Mouse (Mus musculus) neural tube, embryonic 12.5 days (tissue): ENCODE measurements at regions not wholly inside any gene's neighbourhood (a gene's known extent, or its start where the extent isn't known, plus 50 kb on each side); places are given as distances from the start of the nearest gene placed in this dataset.

Source experiments
- ATAC-seq: fragments of 200-750 bp; cut with Nextera tagmentation; 2 replicates; pipeline ENCODE4 v1.8.0; 2017; ENCODE audit warnings: low read depth, mild to moderate bottlenecking, moderate TSS enrichment, moderate library complexity; ENCODE audit not compliant: low FRiP score
- H3K27ac ChIP-seq: fragments of 300-500 bp; sonication (generic); 2 replicates; pipeline ENCODE4 v1.5.1; 2016
- H3K27me3 ChIP-seq: fragments of 300-500 bp; sonication (generic); replicated peaks from 2 replicates; pipeline ENCODE4 v1.6.1; 2016; ENCODE audit warnings: mild to moderate bottlenecking
- H3K36me3 ChIP-seq: fragments of 300-500 bp; sonication (generic); 2 replicates; pipeline ENCODE4 v1.6.1; 2016; ENCODE audit warnings: mild to moderate bottlenecking
- H3K4me1 ChIP-seq: fragments of 300-500 bp; sonication (generic); 2 replicates; pipeline ENCODE4 v1.6.1; 2016
- H3K4me2 ChIP-seq: fragments of 300-500 bp; sonication (generic); replicated peaks from 2 replicates; pipeline ENCODE4 v1.6.1; 2016; ENCODE audit warnings: mild to moderate bottlenecking
- H3K4me3 ChIP-seq: fragments of 300-500 bp; sonication (generic); 2 replicates; pipeline ENCODE4 v1.5.1; 2016
- H3K9ac ChIP-seq: fragments of 300-500 bp; sonication (generic); 2 replicates; pipeline ENCODE4 v1.6.1; 2016; ENCODE audit warnings: mild to moderate bottlenecking
- H3K9me3 ChIP-seq: fragments of 300-500 bp; sonication (generic); 2 replicates; pipeline ENCODE4 v1.6.1; 2016; ENCODE audit warnings: mild to moderate bottlenecking
- WGBS: fragments of 180-500 bp; shearing (Covaris S2); methylation state at CpG from one replicate; pipeline ENCODE4 v1.1.7; 2016; 5-methylcytosine and 5-hydroxymethylcytosine counted together

GRCm38 (mm10) chr11:33061570-33061969, 85.6 kb downstream of the Fgf18 start:
- WGBS, result 88% methylated on average over 4 of the region's 4 CpGs
- Histone ChIP-seq H3K36me3 (no peaks in the 10 kb centered on the region), H3K27ac (no peak overlapping the region), H3K9me3 (no peaks in the 10 kb centered on the region), H3K4me2 (no peak overlapping the region), H3K4me3 (no peak overlapping the region), H3K27me3 (no peaks in the 10 kb centered on the region), H3K4me1 (no peaks in the 10 kb centered on the region), H3K9ac (no peak overlapping the region)
- ATAC-seq, result no peak

GRCm38 (mm10) chr11:33060352-33060751, 86.8 kb downstream of the Fgf18 start:
- Histone ChIP-seq H3K27ac (no peak overlapping the region), H3K27me3 (no peaks in the 10 kb centered on the region), H3K4me3 (no peak overlapping the region), H3K4me1 (no peaks in the 10 kb centered on the region), H3K36me3 (no peaks in the 10 kb centered on the region), H3K9ac (no peak overlapping the region), H3K4me2 (no peak overlapping the region), H3K9me3 (no peaks in the 10 kb centered on the region)
- no peak for ATAC-seq
- WGBS, result 68% methylated on average over 3 of the region's 3 CpGs

GRCm38 (mm10) chr11:33050216-33050615, 97.0 kb downstream of the Fgf18 start:
- H3K4me2 ChIP-seq, result no peak overlapping the region
- no peak overlapping the region for H3K4me3 ChIP-seq
- no peaks in the 10 kb centered on the region for H3K9me3 ChIP-seq
- H3K9ac ChIP-seq, result no peak overlapping the region
- no peaks in the 10 kb centered on the region for H3K27me3 ChIP-seq
- H3K36me3 ChIP-seq, result no peaks in the 10 kb centered on the region
- H3K27ac ChIP-seq, result no peak overlapping the region
- H3K4me1 ChIP-seq, result no peaks in the 10 kb centered on the region
- 83% methylated on average over 12 of the region's 12 CpGs for WGBS
- no peak for ATAC-seq

GRCm38 (mm10) chr11:33039854-33040792, 107.1 kb downstream of the Fgf18 start:
- H3K36me3 ChIP-seq, result no peaks in the 10 kb centered on the region

GRCm38 (mm10) chr11:33036367-33036766, 110.8 kb downstream of the Fgf18 start:
- 91% methylated on average over 4 of the region's 4 CpGs for WGBS
- ATAC-seq, result no peak

More at GRCm38 (mm10) chr11:33039854-33040792, 107.1 kb downstream of the Fgf18 start:
- ATAC-seq, result no peak
- H3K4me2 ChIP-seq, result no peak overlapping the region
- no peak overlapping the region for H3K9ac ChIP-seq
- no peaks in the 10 kb centered on the region for H3K9me3 ChIP-seq
- no peak overlapping the region for H3K27ac ChIP-seq
- 74% methylated on average over 10 of the region's 10 CpGs for WGBS
- no peaks in the 10 kb centered on the region for H3K27me3 ChIP-seq
- no peaks in the 10 kb centered on the region for H3K4me1 ChIP-seq
- H3K4me3 ChIP-seq, result no peak overlapping the region

GRCm38 (mm10) chr11:33028920-33029319, 118.3 kb downstream of the Fgf18 start:
- Histone ChIP-seq H3K4me1 (no peaks in the 10 kb centered on the region), H3K27me3 (no peaks in the 10 kb centered on the region), H3K27ac (no peak overlapping the region), H3K36me3 (no peaks in the 10 kb centered on the region), H3K9ac (no peak overlapping the region), H3K9me3 (no peaks in the 10 kb centered on the region), H3K4me2 (no peak overlapping the region), H3K4me3 (no peak overlapping the region)
- ATAC-seq, result no peak

More at GRCm38 (mm10) chr11:33036367-33036766, 110.8 kb downstream of the Fgf18 start:
- no peak overlapping the region for H3K4me3 ChIP-seq
- H3K36me3 ChIP-seq, result no peaks in the 10 kb centered on the region
- no peaks in the 10 kb centered on the region for H3K9me3 ChIP-seq
- no peak overlapping the region for H3K9ac ChIP-seq
- H3K4me2 ChIP-seq, result no peak overlapping the region
- no peak overlapping the region for H3K27ac ChIP-seq
- H3K27me3 ChIP-seq, result no peaks in the 10 kb centered on the region
- no peaks in the 10 kb centered on the region for H3K4me1 ChIP-seq

GRCm38 (mm10) chr11:33027121-33027520, 120.1 kb downstream of the Fgf18 start:
- H3K27me3 ChIP-seq, result no peaks in the 10 kb centered on the region
- no peak overlapping the region for H3K27ac ChIP-seq
- H3K36me3 ChIP-seq, result no peaks in the 10 kb centered on the region
- H3K4me1 ChIP-seq, result no peaks in the 10 kb centered on the region
- H3K4me3 ChIP-seq, result no peak overlapping the region
- ATAC-seq, result no peak
- H3K9ac ChIP-seq, result no peak overlapping the region
- no peaks in the 10 kb centered on the region for H3K9me3 ChIP-seq
- WGBS, result 92% methylated on average over 6 of the region's 6 CpGs
- no peak overlapping the region for H3K4me2 ChIP-seq

- H3K36me3 ChIP-seq, result no peaks in the 10 kb centered on the region
- no peaks in the 10 kb centered on the region for H3K9me3 ChIP-seq
- H3K9ac ChIP-seq, result no peak overlapping the region
- H3K4me1 ChIP-seq, result no peaks in the 10 kb centered on the region
- no peak for ATAC-seq
- no peak overlapping the region for H3K27ac ChIP-seq
- H3K4me2 ChIP-seq, result no peak overlapping the region
- H3K27me3 ChIP-seq, result no peaks in the 10 kb centered on the region
- 80% methylated on average over 17 of the region's 17 CpGs for WGBS
- H3K4me3 ChIP-seq, result no peak overlapping the region
Measured at GRCm38 (mm10) chr11:33013229-33014185, 133.7 kb downstream of the Fgf18 start.

GRCm38 (mm10) chr11:33012384-33013160, 134.6 kb downstream of the Fgf18 start:
- Histone ChIP-seq H3K4me2 (no peak overlapping the region), H3K27me3 (no peaks in the 10 kb centered on the region), H3K9ac (no peak overlapping the region), H3K4me1 (no peaks in the 10 kb centered on the region), H3K4me3 (no peak overlapping the region), H3K36me3 (no peaks in the 10 kb centered on the region), H3K9me3 (no peaks in the 10 kb centered on the region), H3K27ac (no peak overlapping the region)
- 87% methylated on average over 14 of the region's 14 CpGs for WGBS
- ATAC-seq, result no peak

GRCm38 (mm10) chr11:33008611-33009010, 138.6 kb downstream of the Fgf18 start:
- Histone ChIP-seq H3K36me3 (no peaks in the 10 kb centered on the region), H3K4me2 (no peak overlapping the region), H3K4me3 (no peak overlapping the region), H3K27me3 (no peaks in the 10 kb centered on the region), H3K9me3 (no peaks in the 10 kb centered on the region), H3K27ac (no peak overlapping the region), H3K9ac (no peak overlapping the region), H3K4me1 (peaks cover 5% of the 10 kb centered on the region; the same call in 1 of the 2 replicates)
- ATAC-seq, result no peak

GRCm38 (mm10) chr11:33007826-33008530, 139.2 kb downstream of the Fgf18 start:
- ATAC-seq, result no peak
- H3K4me1 ChIP-seq, result peaks cover 5% of the 10 kb centered on the region; the same call in 1 of the 2 replicates
- no peaks in the 10 kb centered on the region for H3K27me3 ChIP-seq
- no peak overlapping the region for H3K4me3 ChIP-seq
- no peaks in the 10 kb centered on the region for H3K36me3 ChIP-seq
- no peak overlapping the region for H3K4me2 ChIP-seq
- no peak overlapping the region for H3K9ac ChIP-seq
- 92% methylated on average over 11 of the region's 11 CpGs for WGBS
- no peaks in the 10 kb centered on the region for H3K9me3 ChIP-seq
- H3K27ac ChIP-seq, result no peak overlapping the region
